14 mouse cellular contexts compared by ENCODE assay signal in genomic region chr4:142215760-142216159, GRCm38 (mm10). TPM values are rescaled to one million over a fixed set of nuclear protein-coding genes. Genes with fewer than 3 reads are reported as not detected.
DNase-seq lines count a peak whose midpoint lies in the region; TF ChIP-seq lines count a peak whose summit lies in the region.
"Had no signal": no experiment of that assay in that cellular context is flagged by ENCODE, and none has a peak within 500 bp of the region (broad histone marks: within the 10 kb centered on the region; RNA-seq: fewer than 3 reads in every experiment).

No protein-coding gene starts in this region.

- TF ChIP-seq CTCF in kidney, adult 2 months (conservative IDR thresholded peaks at IDR 0.05; ENCODE audit: insufficient read depth, insufficient read length, low read depth, low read length), result no peak

- no peak for TF ChIP-seq POLR2A in kidney, adult 2 months (IDR thresholded peaks at IDR 0.05; ENCODE audit: low read depth, low read length)

- H3K27me3 ChIP-seq in kidney, adult 2 months (replicated peaks; ENCODE audit: control insufficient read depth, insufficient read depth, low read length), result no peaks in the 10 kb centered on the region
- H3K27me3 ChIP-seq in midbrain, embryonic 10.5 days (ENCODE audit: low read depth, poor library complexity, severe bottlenecking), result no peaks in the 10 kb centered on the region

- H3K27ac ChIP-seq in kidney, adult 2 months (ENCODE audit: insufficient read depth, low read depth, low read length), result peak overlapping the region; percentile 61
- H3K27ac ChIP-seq in midbrain, embryonic 10.5 days (replicated peaks), result no peak overlapping the region; the same call in 1 of the 2 replicates

- 44% methylated on average over 7 of the region's 7 CpGs for whole genome bisulfite sequencing in kidney, adult 2 months
- WGBS in midbrain, embryonic 10.5 days, result 75% methylated on average over 7 of the region's 7 CpGs

- H3K4me3 ChIP-seq in kidney, adult 2 months (ENCODE audit: insufficient read depth, low read depth, low read length), result no peak overlapping the region
- H3K4me3 ChIP-seq in midbrain, embryonic 10.5 days, result no peak overlapping the region

- peaks cover 62% of the 10 kb centered on the region for H3K4me1 ChIP-seq in kidney, adult 2 months (ENCODE audit: control insufficient read depth, insufficient read depth, low read length)
- peaks cover 53% of the 10 kb centered on the region for H3K4me1 ChIP-seq in midbrain, embryonic 10.5 days

- no peaks in the 10 kb centered on the region for H3K9me3 ChIP-seq in midbrain, embryonic 10.5 days (replicated peaks)

- H3K36me3 ChIP-seq in kidney, adult 2 months (ENCODE audit: control insufficient read depth, insufficient read depth, low read length), result no peaks in the 10 kb centered on the region
- no peaks in the 10 kb centered on the region for H3K36me3 ChIP-seq in midbrain, embryonic 10.5 days

- DNase-seq in kidney, adult 11 months, result peak; percentile 72
- no peak for DNase-seq in kidney, postnatal 14 days
- DNase-seq in adrenal gland, postnatal 14 days, result peak; percentile 52
- DNase-seq in kidney, adult 2 months, result peak; percentile 78
- DNase-seq in kidney, postnatal 25 days, result peak; percentile 55 to 74
- no peak for DNase-seq in right cerebral cortex, postnatal 25 days
- no peak for DNase-seq in right cerebral cortex, postnatal 10 days (ENCODE audit: low spot score in 2 of 2)
- DNase-seq in midbrain, embryonic 10.5 days (ENCODE audit: low spot score), result no peak
- DNase-seq: cerebellum, adult 9-10 months; lung, adult 18-20 months; lung, postnatal 14 days had no signal

RNA-seq across cellular contexts. Expression of gene Kazn, which starts 23.4 kb away (rescaled TPM):
- total RNA-seq in adrenal gland, postnatal 14 days (2021), result 18.2 and 23.8 TPM in 2 replicates
- polyA plus RNA-seq in kidney, adult 2 months (2012; rRNA removed), result 76.1 and 80.8 TPM in 2 replicates
- 9.4 and 12.2 TPM in 2 replicates for polyA plus RNA-seq in midbrain, embryonic 10.5 days (2016; fragmentation: Nextera tagmentation; extraction: Ambion mirVana)
- total RNA-seq: neutrophil, adult 5-6 weeks had no signal
- polyA plus RNA-seq: C2C12; inflammation-experienced regulatory T-cells, adult 6 months had no signal

Comparison
In these comparisons a context has a peak if more than half of its experiments do, and no peak if none do; other contexts are left out.
1. DNase-seq: peak in kidney, adult 11 months (single experiment), adrenal gland, postnatal 14 days (single experiment), kidney, adult 2 months (single experiment) and kidney, postnatal 25 days (2 of 2); none in kidney, postnatal 14 days (single experiment), right cerebral cortex, postnatal 25 days (single experiment), right cerebral cortex, postnatal 10 days (0 of 2) and midbrain, embryonic 10.5 days (single experiment).